Mouse (Mus musculus) cerebellum, adult 8-10 months (tissue): ENCODE measurements around the gene Prkn.
"Not testable (repeated sequence)": the region's sequence is repeated elsewhere in the genome, so short reads cannot be mapped to it uniquely, and the experiment has no call there.

ENCODE experiments used
- DNase-seq: peaks from one replicate; pipeline ENCODE4 v3.0.0; 2022

Gene Prkn

GRCm38 (mm10) chr17:11156119-11156518 is 315.9 kb downstream of the Prkn start:
- DNase-seq: no peak

GRCm38 (mm10) chr17:11157536-11157935 is 317.4 kb downstream of the Prkn start:
- peak; percentile 81 for DNase-seq

GRCm38 (mm10) chr17:11161436-11161835 is 321.3 kb downstream of the Prkn start:
- no peak for DNase-seq

GRCm38 (mm10) chr17:11162770-11163169 is 322.6 kb downstream of the Prkn start:
- no peak for DNase-seq

- DNase-seq: no peak
These were observed 347.2 kb downstream of the Prkn start for GRCm38 (mm10) chr17:11187356-11187755.

GRCm38 (mm10) chr17:11188494-11188893 is 348.3 kb downstream of the Prkn start:
- DNase-seq: no peak

GRCm38 (mm10) chr17:11190306-11190705 is 350.1 kb downstream of the Prkn start:
- no peak for DNase-seq

- DNase-seq: no peak
These were observed 357.9 kb downstream of the Prkn start for GRCm38 (mm10) chr17:11198134-11198533.

GRCm38 (mm10) chr17:11209063-11209462 is 368.9 kb downstream of the Prkn start:
- DNase-seq: not testable (repeated sequence)

GRCm38 (mm10) chr17:11211006-11211405 is 370.8 kb downstream of the Prkn start:
- DNase-seq: no peak

- DNase-seq: no peak
These were observed 371.4 kb downstream of the Prkn start for GRCm38 (mm10) chr17:11211591-11211990.

GRCm38 (mm10) chr17:11213689-11214088 is 373.5 kb downstream of the Prkn start:
- DNase-seq: no peak

- DNase-seq: no peak
These were observed 388.8 kb downstream of the Prkn start for GRCm38 (mm10) chr17:11229011-11229410.

GRCm38 (mm10) chr17:11229426-11229825 is 389.2 kb downstream of the Prkn start:
- no peak for DNase-seq

GRCm38 (mm10) chr17:11230604-11231395 is 390.6 kb downstream of the Prkn start:
- DNase-seq: no peak

- no peak for DNase-seq
These were observed 395.1 kb downstream of the Prkn start for GRCm38 (mm10) chr17:11235273-11235672.

- no peak for DNase-seq
These were observed 404.9 kb downstream of the Prkn start for GRCm38 (mm10) chr17:11245040-11245439.

GRCm38 (mm10) chr17:11249216-11249615 is 409.0 kb downstream of the Prkn start:
- no peak for DNase-seq

GRCm38 (mm10) chr17:11260663-11261062 is 420.5 kb downstream of the Prkn start:
- DNase-seq: peak; percentile 55

- no peak for DNase-seq
These were observed 421.5 kb downstream of the Prkn start for GRCm38 (mm10) chr17:11261679-11262078.

GRCm38 (mm10) chr17:11267951-11268350 is 427.8 kb downstream of the Prkn start:
- no peak for DNase-seq

- no peak for DNase-seq
These were observed 430.0 kb downstream of the Prkn start for GRCm38 (mm10) chr17:11270179-11270578.

- DNase-seq: no peak
These were observed 431.7 kb downstream of the Prkn start for GRCm38 (mm10) chr17:11271876-11272275.

GRCm38 (mm10) chr17:11284246-11284645 is 444.1 kb downstream of the Prkn start:
- DNase-seq: no peak

- no peak for DNase-seq
These were observed 450.0 kb downstream of the Prkn start for GRCm38 (mm10) chr17:11290183-11290582.
